Mouse (Mus musculus) heart, embryonic 16.5 days (tissue): ENCODE measurements around the gene Traf2. TPM values are rescaled to one million over a fixed set of nuclear protein-coding genes. Genes with fewer than 3 reads are reported as not detected.
A peak's percentile ranks its signal among the peaks of the same experiment; 100 is the strongest.

ENCODE experiments used
- ATAC-seq: fragments of 200-750 bp; cut with Nextera tagmentation; replicated peaks from 2 replicates; pipeline ENCODE4 v1.8.0; 2017; ENCODE audit warnings: moderate number of reproducible peaks; ENCODE audit not compliant: insufficient read depth, low FRiP score; ENCODE audit errors: extremely low read depth
- H3K27ac ChIP-seq: fragments of 300-500 bp; sonication (generic); 2 replicates; pipeline ENCODE4 v1.5.1; 2014; ENCODE audit warnings: mild to moderate bottlenecking, low read length, control low read depth, moderate library complexity
- H3K27me3 ChIP-seq: fragments of 300-500 bp; sonication (generic); 2 replicates; pipeline ENCODE4 v1.6.1; 2014; ENCODE audit warnings: low read length, mixed read lengths; ENCODE audit not compliant: control insufficient read depth, insufficient read depth
- H3K36me3 ChIP-seq: fragments of 300-500 bp; sonication (generic); 2 replicates; pipeline ENCODE4 v1.6.1; 2014; ENCODE audit not compliant: control insufficient read depth, insufficient read depth
- H3K4me1 ChIP-seq: fragments of 300-500 bp; sonication (generic); 2 replicates; pipeline ENCODE4 v1.6.1; 2014; ENCODE audit warnings: low read length, mixed read lengths; ENCODE audit not compliant: control insufficient read depth, insufficient read depth
- H3K4me2 ChIP-seq: fragments of 300-500 bp; sonication (generic); 2 replicates; pipeline ENCODE4 v1.6.1; 2014; ENCODE audit warnings: low read depth, mild to moderate bottlenecking, control low read depth, low read length
- H3K4me3 ChIP-seq: fragments of 300-500 bp; sonication (generic); 2 replicates; pipeline ENCODE4 v1.5.1; 2014; ENCODE audit warnings: mild to moderate bottlenecking, control low read depth, low read length
- H3K9ac ChIP-seq: fragments of 300-500 bp; sonication (generic); 2 replicates; pipeline ENCODE4 v1.6.1; 2014; ENCODE audit warnings: low read length, control low read depth
- H3K9me3 ChIP-seq: fragments of 300-500 bp; sonication (generic); replicated peaks from 2 replicates; pipeline ENCODE4 v1.6.1; 2016; ENCODE audit warnings: low read length; ENCODE audit not compliant: control insufficient read depth
- WGBS: fragments of 180-500 bp; shearing (Covaris S2); extraction: QIAGEN DNeasy Blood & Tissue Kit; methylation state at CpG from one replicate; pipeline ENCODE4 v1.1.7; 2014; 5-methylcytosine and 5-hydroxymethylcytosine counted together
- polyA plus RNA-seq: library from polyadenylated mRNA; unstranded; fragments of >200 nt; fragmentation: Nextera tagmentation; extraction: Ambion mirVana; gene quantifications from 2 replicates; pipeline ENCODE4 v1.2.1, GENCODE M21; 2015

Gene Traf2
- polyA plus RNA-seq, 1 experiment from 2014 or later, result 27.3 TPM

GRCm38 (mm10) chr2:25502726-25503125 lies 44.0 kb downstream of the Traf2 start:
- H3K27ac ChIP-seq, result no peak overlapping the region
- H3K9ac ChIP-seq, result no peak overlapping the region
- H3K4me1 ChIP-seq, result peaks cover 10% of the 10 kb centered on the region
- H3K4me3 ChIP-seq, result no peak overlapping the region
- 86% methylated on average over 3 of the region's 3 CpGs for WGBS
- H3K36me3 ChIP-seq, result peaks cover 21% of the 10 kb centered on the region
- ATAC-seq, result no peak
- H3K4me2 ChIP-seq, result no peak overlapping the region
- no peaks in the 10 kb centered on the region for H3K27me3 ChIP-seq
- H3K9me3 ChIP-seq, result no peaks in the 10 kb centered on the region

GRCm38 (mm10) chr2:25501593-25502486 lies 44.9 kb downstream of the Traf2 start, which contains the start of gene C8g:
Gene C8g (minus strand): TSS chr2:25501719.
- Histone ChIP-seq H3K27ac (peak within 1 kb of the TSS; percentile 64), H3K4me1 (peaks cover 10% of the 10 kb centered on the region), H3K4me2 (peak within 1 kb of the TSS; percentile 99), H3K36me3 (peaks cover 21% of the 10 kb centered on the region), H3K4me3 (peak within 1 kb of the TSS; percentile 96), H3K9me3 (no peaks in the 10 kb centered on the region), H3K9ac (peak within 1 kb of the TSS; percentile 98), H3K27me3 (no peaks in the 10 kb centered on the region)
- WGBS, result 74% methylated on average over 20 of the region's 20 CpGs
- ATAC-seq, result no peak

GRCm38 (mm10) chr2:25500576-25501405 lies 45.9 kb downstream of the Traf2 start, which contains the start of gene Fbxw5:
Gene Fbxw5 (plus strand): TSS chr2:25500750.
- Histone ChIP-seq H3K4me1 (peaks cover 10% of the 10 kb centered on the region), H3K9ac (peak within 1 kb of the TSS; percentile 98), H3K27ac (peak within 1 kb of the TSS; percentile 64), H3K9me3 (no peaks in the 10 kb centered on the region), H3K36me3 (peaks cover 21% of the 10 kb centered on the region), H3K27me3 (no peaks in the 10 kb centered on the region), H3K4me3 (peak within 1 kb of the TSS; percentile 96), H3K4me2 (peak within 1 kb of the TSS; percentile 99)
- WGBS, result under 1% methylated on average over 38 of the region's 44 CpGs
- peak; percentile 93 for ATAC-seq

GRCm38 (mm10) chr2:25500071-25500575 lies 46.6 kb downstream of the Traf2 start:
- Histone ChIP-seq H3K4me3 (peak overlapping the region; percentile 96), H3K27me3 (no peaks in the 10 kb centered on the region), H3K9ac (peak overlapping the region; percentile 73), H3K4me1 (peaks cover 10% of the 10 kb centered on the region), H3K27ac (peak overlapping the region; percentile 47; the same call in 1 of the 2 replicates), H3K4me2 (peak overlapping the region; percentile 67), H3K36me3 (peaks cover 21% of the 10 kb centered on the region), H3K9me3 (no peaks in the 10 kb centered on the region)
- no peak for ATAC-seq
- WGBS, result 68% methylated on average over 6 of the region's 6 CpGs

GRCm38 (mm10) chr2:25498622-25499478 lies 47.9 kb downstream of the Traf2 start:
- H3K36me3 ChIP-seq, result peaks cover 11% of the 10 kb centered on the region
- no peak overlapping the region for H3K4me2 ChIP-seq
- WGBS, result 65% methylated on average over 15 of the region's 15 CpGs
- no peak overlapping the region for H3K4me3 ChIP-seq
- H3K4me1 ChIP-seq, result peaks cover 10% of the 10 kb centered on the region
- H3K27ac ChIP-seq, result no peak overlapping the region
- no peak for ATAC-seq
- H3K27me3 ChIP-seq, result no peaks in the 10 kb centered on the region
- no peaks in the 10 kb centered on the region for H3K9me3 ChIP-seq
- H3K9ac ChIP-seq, result no peak overlapping the region

DNA sequence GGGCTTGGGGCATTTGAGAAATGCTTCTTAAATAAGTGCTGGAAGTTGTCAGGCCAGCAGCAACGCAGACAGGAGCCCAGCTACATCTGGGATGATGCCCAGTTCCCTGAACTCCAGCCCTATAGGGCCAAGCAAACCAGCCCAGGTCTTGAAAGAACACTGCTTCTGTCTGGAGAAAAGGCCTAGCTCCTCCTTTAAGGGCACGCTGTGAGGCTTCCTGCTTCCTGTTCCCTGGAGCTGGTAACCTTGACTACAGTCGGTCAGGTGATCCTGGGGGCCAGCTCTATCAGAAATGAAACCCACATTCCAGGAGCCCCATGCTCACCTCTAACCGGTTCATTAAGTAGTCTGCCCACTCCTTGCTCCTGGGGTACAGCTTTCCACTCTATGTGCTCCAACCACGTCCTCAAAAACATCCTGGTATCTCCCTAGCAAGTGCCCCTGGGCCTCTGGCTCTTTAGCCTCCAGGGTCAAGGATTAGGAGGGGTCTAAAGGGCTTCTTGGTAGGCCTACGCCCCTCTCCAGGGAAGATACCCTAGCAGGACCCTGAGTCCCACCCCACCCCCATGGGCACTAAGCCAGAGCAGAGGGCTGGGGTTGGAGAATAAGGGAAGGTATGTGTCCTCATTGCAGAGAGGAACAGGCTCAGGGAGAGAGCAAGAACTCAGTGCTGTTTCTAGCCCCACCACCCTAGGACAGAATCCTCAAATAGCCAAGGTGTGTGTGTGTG lies 48.7 kb downstream of the Traf2 start:
- 43% methylated on average over 6 of the region's 6 CpGs for WGBS
- ATAC-seq, result no peak
- Histone ChIP-seq H3K27me3 (no peaks in the 10 kb centered on the region), H3K36me3 (peaks cover 4% of the 10 kb centered on the region), H3K4me3 (no peak overlapping the region), H3K4me2 (no peak overlapping the region), H3K4me1 (peaks cover 10% of the 10 kb centered on the region), H3K9me3 (no peaks in the 10 kb centered on the region), H3K27ac (no peak overlapping the region), H3K9ac (0 out of 2 replicates have a peak overlapping the region, but pooled peaks have one; percentile 30)

DNA sequence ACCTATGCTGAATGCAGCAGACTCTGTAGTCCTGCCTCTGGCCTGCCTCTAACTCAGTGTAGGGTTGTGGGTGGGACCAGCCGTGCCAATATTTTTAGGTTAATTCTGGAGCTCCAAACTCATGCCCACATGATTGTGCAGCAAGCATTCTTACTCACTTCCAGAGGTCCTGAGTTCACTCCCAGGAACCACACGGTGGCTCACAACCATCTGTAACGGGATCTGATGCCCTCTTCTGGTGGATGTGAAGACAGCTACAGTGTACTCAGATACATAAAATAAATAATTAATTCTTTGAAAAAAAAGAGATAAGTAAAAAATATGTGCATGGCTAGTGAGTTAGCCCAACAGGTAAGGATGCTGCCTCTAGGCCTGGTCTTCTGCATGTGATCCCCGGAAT lies 50.3 kb downstream of the Traf2 start:
- no peak overlapping the region for H3K4me3 ChIP-seq
- no peaks in the 10 kb centered on the region for H3K27me3 ChIP-seq
- H3K4me2 ChIP-seq, result no peak overlapping the region
- H3K36me3 ChIP-seq, result no peaks in the 10 kb centered on the region
- no peak for ATAC-seq
- peaks cover 4% of the 10 kb centered on the region for H3K4me1 ChIP-seq
- no peak overlapping the region for H3K27ac ChIP-seq
- no peak overlapping the region for H3K9ac ChIP-seq
- 42% methylated on average over 4 of the region's 4 CpGs for WGBS
- no peaks in the 10 kb centered on the region for H3K9me3 ChIP-seq

DNA sequence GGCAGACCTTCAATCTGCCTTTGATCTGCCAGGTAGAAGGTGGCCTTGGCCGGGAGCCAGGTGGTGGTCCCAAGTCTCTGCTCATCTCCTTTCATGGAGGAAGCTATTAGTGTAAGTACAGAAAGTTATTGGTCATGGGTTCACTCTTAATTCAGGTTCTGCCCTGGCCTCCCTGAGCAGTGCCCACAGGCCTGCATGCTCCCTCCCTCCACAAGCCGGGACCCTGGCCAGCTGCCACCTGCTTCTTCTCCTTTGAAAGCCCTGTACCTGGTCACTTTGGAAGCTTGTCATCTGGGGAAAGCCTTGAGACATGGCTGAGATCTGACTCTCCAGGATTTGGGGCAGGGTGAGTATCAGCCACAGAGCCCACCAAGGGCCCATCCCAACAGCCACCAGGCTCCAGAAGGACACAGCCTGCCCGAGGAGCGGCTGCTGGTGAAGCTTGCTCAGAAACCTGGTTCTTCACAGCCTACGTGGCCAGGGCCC lies 53.2 kb downstream of the Traf2 start, which contains the start of gene Lcn12:
Gene Lcn12 (minus strand): TSS at position 436 of the 486 bp plus-strand sequence.
- ATAC-seq, result no peak
- Histone ChIP-seq H3K4me3 (no peak within 1 kb of the TSS), H3K27me3 (no peaks in the 10 kb centered on the region)

More for the DNA sequence above, 53.2 kb downstream of the Traf2 start, which contains the start of gene Lcn12:
- Histone ChIP-seq H3K36me3 (no peaks in the 10 kb centered on the region), H3K4me2 (no peak within 1 kb of the TSS), H3K9me3 (no peaks in the 10 kb centered on the region), H3K4me1 (no peaks in the 10 kb centered on the region), H3K9ac (no peak within 1 kb of the TSS), H3K27ac (no peak within 1 kb of the TSS)
- 80% methylated on average over 5 of the region's 5 CpGs for WGBS
